Mouse (Mus musculus) layer of hippocampus, adult 18-20 months (tissue): ENCODE results near the gene Tbc1d8. TPM values are rescaled to one million over a fixed set of nuclear protein-coding genes. Genes with fewer than 3 reads are reported as not detected.
A peak's percentile ranks its signal among the peaks of the same experiment; 100 is the strongest.

Experiments
- DNase-seq, 2 experiments: peaks; one replicate each; pipeline ENCODE4 v3.0.0; 2022; ENCODE audit warnings: low spot score in 2 of 2
- long read RNA-seq: library from polyadenylated mRNA; stranded (forward); transcript quantifications from one replicate; pipeline ENCODE4 v2.0.0, GENCODE M21; 2021
- total RNA-seq, 2 experiments: library from RNA; stranded (reverse); gene quantifications; 2 replicates each; pipeline ENCODE4 v1.2.3; 2021

Tbc1d8 gene
- 10 to 100 TPM in 1 of 2 experiments, 1 to 10 TPM in 1; 8.8 to 12.4 TPM for total RNA-seq
- long read RNA-seq, full-length matches to known transcripts: 18 of 33 reads
- long read RNA-seq, partial matches to known transcripts: 5 of 33 reads
- long read RNA-seq, other reads (novel, unspliced or antisense): 10 of 33 reads

GRCm38 (mm10) chr1:39478057-39478895, at the start of gene Tbc1d8:
Gene Tbc1d8 (minus strand): TSS chr1:39478755.
- DNase-seq: peak; percentile 63 to 78

DNA sequence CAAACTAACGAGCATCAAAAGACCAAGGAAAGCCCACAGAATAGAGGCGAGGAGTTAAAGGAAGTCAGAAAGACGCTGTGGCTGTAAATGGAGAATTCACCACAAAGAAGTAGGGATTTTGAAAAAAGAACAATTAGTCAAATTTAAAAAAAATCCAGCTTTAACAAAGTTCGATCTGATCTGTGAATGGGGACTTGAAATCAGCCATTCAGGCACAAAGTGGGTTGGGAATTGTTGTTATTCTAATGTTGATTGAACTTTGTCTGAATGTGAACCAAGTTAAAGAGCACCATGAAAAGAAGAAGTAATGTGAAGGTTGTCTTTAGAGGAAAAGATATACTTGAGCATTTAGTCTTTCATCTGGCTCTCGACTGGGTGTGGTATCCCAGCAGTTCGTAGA, 49.8 kb upstream of the Tbc1d8 start:
- no peak for DNase-seq

- peak in 1 of 2 experiments; percentile 73 for DNase-seq
Observed at GRCm38 (mm10) chr1:39527432-39527831, 48.9 kb upstream of the Tbc1d8 start.

DNA sequence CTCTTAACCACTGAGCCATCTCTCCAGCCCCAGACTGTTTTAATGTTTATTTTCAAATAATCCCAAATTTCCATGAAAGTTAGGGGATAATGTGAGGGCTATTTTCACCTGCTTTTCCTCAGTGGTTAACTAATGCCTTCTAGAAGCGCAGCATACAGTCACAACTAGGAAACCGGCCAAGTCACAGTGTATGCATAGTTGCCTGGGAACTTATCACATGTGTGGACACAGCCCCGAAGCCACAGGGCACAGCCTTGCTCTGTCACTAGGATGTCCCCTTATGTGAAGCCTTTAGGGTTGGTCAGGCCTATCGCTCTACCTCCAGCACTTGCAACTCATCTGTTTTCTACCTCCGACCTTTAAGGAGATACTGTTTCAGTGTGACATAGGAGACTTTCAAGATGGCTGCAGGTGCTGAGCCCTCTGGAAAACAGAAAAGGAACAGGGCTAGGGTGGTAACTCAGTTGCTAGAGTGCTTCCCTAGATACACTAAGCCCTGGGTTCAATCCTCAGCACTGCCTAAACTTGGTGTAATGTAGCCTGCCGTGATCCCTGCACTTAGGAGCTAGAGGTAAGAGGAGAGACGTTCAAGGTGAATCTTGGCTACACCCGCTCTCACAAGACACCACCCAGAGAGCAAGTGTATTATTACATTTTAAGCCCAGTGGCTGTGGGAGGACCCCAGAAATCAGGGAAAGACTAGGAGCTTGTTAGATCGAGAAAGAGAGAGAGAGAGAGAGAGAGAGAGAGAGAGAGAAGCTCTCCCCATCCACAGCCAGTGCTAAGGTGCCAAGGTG, 48.0 kb upstream of the Tbc1d8 start:
- no peak for DNase-seq

DNA sequence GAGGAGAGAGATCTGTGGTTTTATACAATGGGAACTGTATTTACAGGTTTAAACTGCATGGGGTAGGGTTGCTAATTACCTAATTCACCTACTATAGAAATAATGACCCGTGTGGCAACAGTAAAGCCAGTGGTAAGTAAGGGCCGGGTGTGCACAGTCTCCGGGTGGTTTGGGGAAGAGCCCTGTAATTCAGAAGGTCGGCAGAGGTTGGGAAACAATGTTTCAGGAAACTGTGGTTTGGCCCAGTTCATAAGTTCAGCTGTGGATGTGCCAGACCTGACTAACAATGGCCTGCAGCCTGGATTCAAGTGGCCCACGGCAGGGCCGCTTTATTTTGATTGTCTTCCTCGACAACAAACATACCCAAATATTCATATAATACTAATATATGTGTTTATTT, 47.2 kb upstream of the Tbc1d8 start:
- DNase-seq: no peak

DNA sequence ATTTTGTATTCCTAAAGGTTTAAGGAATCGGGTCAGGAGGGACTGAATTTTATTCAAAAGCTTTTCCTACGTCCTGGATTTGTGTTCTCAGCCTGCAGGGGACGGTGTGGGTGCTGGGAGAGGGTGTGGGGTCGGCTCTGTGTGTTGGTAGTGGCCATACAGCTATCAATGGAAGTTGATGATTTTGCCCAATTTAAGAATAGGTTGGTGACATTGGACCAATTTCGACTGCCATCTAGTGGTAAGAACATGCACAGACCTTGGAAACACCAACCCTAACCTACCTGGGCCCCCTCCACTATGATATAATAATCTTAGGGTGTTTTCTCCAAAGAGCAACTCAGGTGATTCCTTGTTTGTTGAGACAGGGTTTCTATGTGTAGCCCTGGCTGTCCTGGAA, 44.0 kb upstream of the Tbc1d8 start:
- peak in 1 of 2 experiments; percentile 69 for DNase-seq

DNA sequence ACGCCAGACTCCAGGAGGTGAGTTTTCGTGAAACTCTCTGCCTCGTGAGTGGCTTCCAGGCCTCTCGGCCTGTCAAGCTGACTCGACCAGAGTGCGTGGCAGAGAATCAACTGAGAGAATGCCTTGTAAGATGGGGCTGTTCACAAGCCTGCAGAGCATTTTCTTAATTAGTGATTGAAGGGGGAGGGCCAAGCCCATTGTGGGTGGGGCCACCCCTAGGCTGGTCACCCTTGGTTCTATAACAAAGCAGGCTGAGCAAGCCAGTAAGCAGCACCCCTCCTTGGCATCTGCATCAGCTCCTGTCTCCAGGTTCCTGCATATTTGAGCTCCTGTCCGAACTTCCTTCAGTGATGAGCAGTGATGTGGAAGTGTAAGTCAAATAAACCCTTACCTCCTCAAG, 42.8 kb upstream of the Tbc1d8 start:
- no peak for DNase-seq

- DNase-seq: no peak
Observed at GRCm38 (mm10) chr1:39515303-39515991, 36.9 kb upstream of the Tbc1d8 start.

DNA sequence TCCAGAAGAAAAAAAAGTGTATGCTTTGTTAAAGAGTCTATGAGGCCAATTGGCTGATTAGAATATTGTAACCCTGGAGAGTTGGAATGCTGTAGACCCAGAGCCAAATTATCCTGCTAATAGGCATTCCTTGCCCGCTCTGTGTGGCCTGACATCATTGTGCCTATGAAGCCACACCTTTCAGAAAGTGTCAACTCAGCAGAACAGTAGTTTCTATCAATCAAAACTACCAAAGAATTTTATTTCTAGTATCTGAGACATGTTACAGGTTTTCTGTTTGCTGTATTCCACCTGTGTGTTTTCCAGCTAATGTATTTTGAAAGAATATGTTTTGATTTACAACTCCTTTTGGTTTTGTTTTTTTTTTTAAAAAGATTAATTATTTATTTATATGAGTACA, 33.6 kb upstream of the Tbc1d8 start:
- no peak for DNase-seq

DNA sequence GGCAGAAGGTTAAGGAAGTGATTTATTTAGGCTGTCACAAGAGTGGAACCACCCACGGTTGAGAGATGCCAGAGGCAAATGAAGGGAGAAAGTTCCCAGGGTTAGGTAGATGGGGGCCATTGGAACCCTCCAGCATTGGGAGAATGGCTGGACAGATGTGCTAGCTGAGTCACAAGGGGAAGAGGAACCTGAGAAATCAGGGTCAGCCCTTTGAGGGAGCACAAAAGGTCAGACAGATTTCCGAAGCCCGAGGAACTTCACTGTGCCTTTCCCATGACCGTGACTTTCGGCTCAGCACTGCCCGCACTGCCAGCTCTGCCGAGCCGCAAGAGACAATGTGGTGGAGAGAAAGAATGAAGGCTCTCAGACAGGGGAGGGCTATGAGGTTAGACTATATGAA, 33.2 kb upstream of the Tbc1d8 start:
- no peak for DNase-seq

GRCm38 (mm10) chr1:39505600-39505999, 27.0 kb upstream of the Tbc1d8 start:
- no peak for DNase-seq

- peak in 1 of 2 experiments; percentile 40 for DNase-seq
Observed at GRCm38 (mm10) chr1:39504261-39504660, 25.7 kb upstream of the Tbc1d8 start.

GRCm38 (mm10) chr1:39502817-39503633, 24.5 kb upstream of the Tbc1d8 start:
- peak in 1 of 2 experiments; percentile 18 for DNase-seq

- no peak for DNase-seq
Observed at GRCm38 (mm10) chr1:39499485-39499941, 21.0 kb upstream of the Tbc1d8 start.

DNA sequence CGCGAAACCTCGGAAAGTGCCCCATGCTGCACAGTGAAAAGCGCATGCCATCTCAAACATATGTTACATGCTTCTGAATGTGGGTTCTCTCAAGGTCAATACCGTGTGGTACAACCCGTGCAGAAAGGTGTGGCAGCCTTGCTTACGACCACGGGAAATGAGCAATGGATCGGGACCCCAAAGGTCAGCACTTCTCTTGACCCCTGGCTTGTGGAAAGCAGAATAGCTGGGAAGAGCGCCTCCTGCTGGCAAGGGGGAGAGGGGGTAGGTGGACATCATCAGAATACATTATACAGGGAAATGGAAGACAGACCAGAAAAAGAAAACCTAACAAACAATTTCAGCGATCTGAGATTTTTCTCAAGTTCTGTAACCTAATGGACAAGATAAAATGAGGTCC, 19.2 kb upstream of the Tbc1d8 start:
- no peak for DNase-seq

DNA sequence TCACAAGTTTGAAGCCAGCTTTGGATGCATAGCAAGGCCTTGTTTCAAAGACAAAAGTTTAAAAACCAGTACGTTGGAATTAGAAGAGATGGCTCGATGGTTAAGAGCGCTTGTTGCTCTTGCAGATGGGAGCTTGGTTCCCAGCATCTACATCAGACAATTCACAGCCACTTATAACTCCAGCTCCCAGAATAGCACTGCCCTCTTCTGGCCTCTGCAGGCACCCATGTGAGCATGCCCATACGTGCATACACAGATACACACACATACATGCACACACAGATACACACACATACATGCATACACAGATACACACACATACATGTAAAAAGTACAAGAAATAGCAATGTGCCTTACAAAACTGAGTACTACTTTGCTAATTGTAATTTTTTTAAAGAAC, 18.4 kb upstream of the Tbc1d8 start:
- DNase-seq: no peak

- no peak for DNase-seq
Observed at GRCm38 (mm10) chr1:39493664-39494063, 15.1 kb upstream of the Tbc1d8 start.

DNA sequence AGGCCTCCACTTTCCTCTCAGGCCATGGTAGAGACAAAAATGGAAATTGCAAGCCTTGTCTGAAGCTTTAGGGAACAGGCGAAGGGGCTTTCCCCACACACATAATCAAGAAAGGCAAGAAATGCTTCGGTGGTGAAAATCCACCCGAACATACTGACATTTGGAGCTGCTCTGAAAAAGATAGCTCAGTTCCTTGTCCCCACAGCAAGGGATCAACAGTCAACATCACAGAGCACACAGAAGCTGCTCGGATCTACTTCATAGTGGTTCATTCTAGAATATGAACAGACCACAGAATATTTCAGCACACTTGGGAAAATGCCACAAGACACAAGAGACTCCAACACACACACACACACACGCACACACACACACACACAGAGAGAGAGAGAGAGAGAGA, 14.6 kb upstream of the Tbc1d8 start:
- no peak for DNase-seq

DNA sequence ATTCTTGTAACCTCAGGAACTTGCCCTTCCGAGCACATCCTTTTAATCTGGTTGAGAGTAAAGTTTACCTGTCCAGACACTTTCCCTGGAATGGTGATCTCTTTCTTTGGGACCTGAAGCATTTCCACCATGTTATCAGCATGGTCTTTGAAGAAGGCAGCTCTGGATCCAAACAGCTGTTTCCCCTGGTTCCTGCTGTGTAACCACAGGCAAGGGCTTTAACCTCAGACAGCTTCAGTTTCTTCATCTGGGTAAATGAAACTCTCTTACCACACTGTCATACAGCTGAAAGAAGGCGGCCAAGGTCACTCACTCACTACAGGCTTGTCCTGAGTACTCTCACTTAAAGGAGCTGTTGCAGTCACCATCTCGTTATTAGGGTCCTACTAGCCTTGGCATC, 8.8 kb upstream of the Tbc1d8 start:
- no peak for DNase-seq

- no peak for DNase-seq
Observed at GRCm38 (mm10) chr1:39482115-39482815, 3.7 kb upstream of the Tbc1d8 start.
